Mouse (Mus musculus): Measurements from ENCODE around the gene Slc15a3.

GRCm38 (mm10) chr19:10855422-10855821, 15.9 kb downstream of the Slc15a3 start:
- TF ChIP-seq CTCF (IDR thresholded peaks at IDR 0.05; ENCODE audit: borderline replicate concordance, extremely low read depth, insufficient read depth, insufficient read length) (no peak), POLR2A (IDR thresholded peaks at IDR 0.05; ENCODE audit: borderline replicate concordance, extremely low read depth, insufficient read depth, insufficient read length, poor library complexity, severe bottlenecking) (no peak)

All from brain, embryonic 14.5 days (tissue).